ENCODE assay signal across 22 mouse cellular contexts in genomic region chr9:95105768-95106167, GRCm38 (mm10).
A peak's percentile ranks its signal among the peaks of the same experiment; 100 is the strongest.
DNase-seq lines count a peak whose midpoint lies in the region; ATAC-seq lines count a peak whose summit lies in the region.
"Had no signal": no experiment of that assay in that cellular context is flagged by ENCODE, and none has a peak within 500 bp of the region (broad histone marks: within the 10 kb centered on the region; RNA-seq: fewer than 3 reads in every experiment).

No protein-coding gene starts in this region.

- no peak overlapping the region for H3K4me2 ChIP-seq in kidney, embryonic 16.5 days (replicated peaks; ENCODE audit: low read depth, low read length)

- H3K27me3 ChIP-seq in kidney, embryonic 16.5 days (ENCODE audit: insufficient read depth, low read length): no peaks in the 10 kb centered on the region
- H3K27me3 ChIP-seq: CH12.LX, Patski had no signal

- WGBS in kidney, embryonic 16.5 days: 88% methylated on average over 6 of the region's 6 CpGs

- H3K9me3 ChIP-seq in kidney, embryonic 16.5 days (ENCODE audit: low read length): no peaks in the 10 kb centered on the region

- no peak overlapping the region for H3K4me3 ChIP-seq in kidney, embryonic 16.5 days (ENCODE audit: low read length)

- peak; percentile 71 for ATAC-seq in CD4-positive, CD25-positive, alpha-beta regulatory T cell, adult 4 months
- ATAC-seq in activated CD4-positive, CD25-positive, alpha-beta regulatory T cell, adult 4 months: peak; percentile 50
- peak; percentile 67 for ATAC-seq in inflammation-experienced regulatory T-cells, adult 6 months
- ATAC-seq in kidney, embryonic 16.5 days (ENCODE audit: low FRiP score, low TSS enrichment): no peak
- ATAC-seq: Patski had no signal

- peak; percentile 37 for DNase-seq in induced T-regulatory cell, adult 2 months (ENCODE audit: low read depth)
- no peak for DNase-seq in spleen, postnatal 36 days (ENCODE audit: low spot score in 2 of 2)
- DNase-seq in gastrocnemius, postnatal 10 days: no peak
- DNase-seq in spleen, postnatal 4 days (ENCODE audit: low spot score in 2 of 2): no peak
- DNase-seq: adrenal gland, adult 2 months; adrenal gland, adult 8-10 months; adrenal gland, postnatal 10 days; adrenal gland, postnatal 14 days; adrenal gland, postnatal 25 days; adrenal gland, postnatal 36 days; B cell, adult 2 months; cerebellum, adult 11 months; cerebellum, adult 11-12 months; cerebellum, adult 18-20 months; cerebellum, adult 2 months had no signal

- no peak overlapping the region for H3K27ac ChIP-seq in kidney, embryonic 16.5 days (ENCODE audit: low read length)

- H3K36me3 ChIP-seq in kidney, embryonic 16.5 days (ENCODE audit: insufficient read depth, low read length): no peaks in the 10 kb centered on the region
- H3K36me3 ChIP-seq: G1E had no signal

- no peak overlapping the region for H3K9ac ChIP-seq in kidney, embryonic 16.5 days (replicated peaks; ENCODE audit: low read length)

- H3K4me1 ChIP-seq in kidney, embryonic 16.5 days (ENCODE audit: insufficient read depth, low read length): no peaks in the 10 kb centered on the region
